Mouse (Mus musculus) CH12.LX (cell line): Measurements from ENCODE around the gene Keap1. TPM values are rescaled to one million over a fixed set of nuclear protein-coding genes. Genes with fewer than 3 reads are reported as not detected.

Experiments used
- DNase-seq: peaks from one replicate; pipeline ENCODE4 v3.0.0-alpha.2; 2013; ENCODE audit errors: extremely low read depth
- H3K27ac ChIP-seq: 2 replicates; pipeline ENCODE4 v1.5.1; 2012; ENCODE audit warnings: low read depth, mild to moderate bottlenecking, control low read depth, moderate library complexity; ENCODE audit not compliant: insufficient read depth
- H3K27me3 ChIP-seq: replicated peaks from 2 replicates; pipeline ENCODE3; 2012; ENCODE audit warnings: inconsistent platforms
- H3K36me3 ChIP-seq, 2 experiments: replicated peaks in 1 of 2; 2 replicates each; pipeline versions ENCODE3 to v1.6.1; 2012; ENCODE audit warnings: inconsistent platforms in 1 of 2, low read length in 1 of 2, mild to moderate bottlenecking in 1 of 2, mixed read lengths in 1 of 2, moderate library complexity in 1 of 2; ENCODE audit not compliant: control insufficient read depth in 1 of 2, insufficient read depth in 1 of 2
- H3K4me1 ChIP-seq, 2 experiments: 2 replicates each; pipeline ENCODE4 v1.6.1; 2012; ENCODE audit warnings: inconsistent platforms in 1 of 2, moderate library complexity in 1 of 2; ENCODE audit not compliant: insufficient read depth in 2 of 2, control insufficient read depth in 1 of 2
- H3K4me2 ChIP-seq: 2 replicates; pipeline ENCODE4 v1.6.1; 2012; ENCODE audit warnings: low read depth, mild to moderate bottlenecking, control low read depth; ENCODE audit not compliant: poor library complexity, insufficient read depth, severe bottlenecking
- H3K4me3 ChIP-seq, 3 experiments: fragments of 150-350 bp in 1 of 3; sonication (generic) in 1 of 3; replicated peaks in 1 of 3; 2 replicates each; pipeline versions ENCODE3 to v1.5.1; 2011 to 2012; ENCODE audit warnings: low read depth in 2 of 3, low read length in 2 of 3, mild to moderate bottlenecking in 2 of 3, moderate library complexity in 2 of 3, control low read depth in 1 of 3, improper control_type of control experiment in 1 of 3, inconsistent platforms in 1 of 3, mixed read lengths in 1 of 3; ENCODE audit not compliant: poor library complexity in 1 of 3
- H3K79me2 ChIP-seq: replicated peaks from 2 replicates; pipeline ENCODE4 v1.6.1; 2012; ENCODE audit warnings: mild to moderate bottlenecking, moderate library complexity; ENCODE audit not compliant: control insufficient read depth, poor library complexity, insufficient read depth, severe bottlenecking; ENCODE audit errors: extremely low read depth
- H3K9ac ChIP-seq: 2 replicates; pipeline ENCODE4 v1.6.1; 2012; ENCODE audit warnings: low read depth, mild to moderate bottlenecking, control low read depth, moderate library complexity; ENCODE audit not compliant: insufficient read depth
- H3K9me3 ChIP-seq: replicated peaks from 2 replicates; pipeline ENCODE3; 2012; ENCODE audit warnings: low read length, inconsistent platforms, mixed read lengths
- BHLHE40 ChIP-seq: IDR thresholded peaks from 2 replicates; pipeline ENCODE4 v1.6.1; 2011; ENCODE audit warnings: mild to moderate bottlenecking, low read depth, low read length, improper control_type of control experiment
- CHD1 ChIP-seq: IDR thresholded peaks from 2 replicates; pipeline ENCODE4 v1.6.1; 2012; ENCODE audit warnings: low read depth, low read length, improper control_type of control experiment, inconsistent platforms
- ELF1 ChIP-seq: IDR thresholded peaks from 2 replicates; pipeline ENCODE4 v1.6.1; 2014; ENCODE audit warnings: low read depth, mild to moderate bottlenecking, inconsistent platforms, low read length, improper control_type of control experiment
- EP300 ChIP-seq: IDR thresholded peaks from 2 replicates; pipeline ENCODE4 v1.6.1; 2011; ENCODE audit warnings: low read length, improper control_type of control experiment
- ETS1 ChIP-seq: conservative IDR thresholded peaks from 2 replicates; pipeline ENCODE4 v1.6.1; 2012; ENCODE audit warnings: low read depth, mild to moderate bottlenecking, inconsistent platforms, low read length, improper control_type of control experiment, moderate library complexity
- HCFC1 ChIP-seq: IDR thresholded peaks from 2 replicates; pipeline ENCODE4 v1.6.1; 2012; ENCODE audit warnings: low read depth, mild to moderate bottlenecking, inconsistent platforms, low read length, improper control_type of control experiment
- IRF4 ChIP-seq: IDR thresholded peaks from 2 replicates; pipeline ENCODE4 v1.6.1; 2014; ENCODE audit warnings: low read depth, mild to moderate bottlenecking, inconsistent platforms, low read length, improper control_type of control experiment
- JUND ChIP-seq: conservative IDR thresholded peaks from 2 replicates; pipeline ENCODE4 v1.6.1; 2011; ENCODE audit warnings: low read depth, low read length, improper control_type of control experiment
- MAX ChIP-seq: IDR thresholded peaks from 2 replicates; pipeline ENCODE4 v1.6.1; 2011; ENCODE audit warnings: low read length, improper control_type of control experiment
- MAZ ChIP-seq: IDR thresholded peaks from 2 replicates; pipeline ENCODE4 v1.6.1; 2012; ENCODE audit warnings: low read depth, mild to moderate bottlenecking, inconsistent platforms, low read length, improper control_type of control experiment, moderate library complexity
- MEF2A ChIP-seq: IDR thresholded peaks from 2 replicates; pipeline ENCODE4 v1.6.1; 2014; ENCODE audit warnings: low read depth, mild to moderate bottlenecking, inconsistent platforms, low read length, improper control_type of control experiment, borderline replicate concordance
- MXI1 ChIP-seq: IDR thresholded peaks from 2 replicates; pipeline ENCODE4 v1.6.1; 2011; ENCODE audit warnings: mild to moderate bottlenecking, low read depth, low read length, improper control_type of control experiment
- MYC ChIP-seq: IDR thresholded peaks from 2 replicates; pipeline ENCODE4 v1.6.1; 2011; ENCODE audit warnings: low read depth, mild to moderate bottlenecking, improper control_type of control experiment, low read length
- NELFE ChIP-seq: IDR thresholded peaks from 2 replicates; pipeline ENCODE4 v1.6.1; 2011; ENCODE audit warnings: low read depth, low read length, improper control_type of control experiment
- NRF1 ChIP-seq: IDR thresholded peaks from 2 replicates; pipeline ENCODE4 v1.6.1; 2014; ENCODE audit warnings: low read depth, mild to moderate bottlenecking, inconsistent platforms, low read length, improper control_type of control experiment, moderate library complexity
- PAX5 ChIP-seq: IDR thresholded peaks from 2 replicates; pipeline ENCODE4 v1.6.1; 2012; ENCODE audit warnings: low read length, inconsistent platforms, mixed read lengths
- POLR2A ChIP-seq: IDR thresholded peaks from 2 replicates; pipeline ENCODE4 v1.6.1; 2011; ENCODE audit warnings: low read depth, mild to moderate bottlenecking, improper control_type of control experiment, low read length
- POLR2AphosphoS2 ChIP-seq: IDR thresholded peaks from 2 replicates; pipeline ENCODE4 v1.6.1; 2011; ENCODE audit warnings: low read depth, low read length, improper control_type of control experiment
- RAD21 ChIP-seq: IDR thresholded peaks from 2 replicates; pipeline ENCODE4 v1.6.1; 2011; ENCODE audit warnings: low read depth, mild to moderate bottlenecking, low read length, improper control_type of control experiment, moderate library complexity
- SIN3A ChIP-seq: IDR thresholded peaks from 2 replicates; pipeline ENCODE4 v1.6.1; 2012; ENCODE audit warnings: low read length, improper control_type of control experiment, inconsistent platforms
- SMC3 ChIP-seq: IDR thresholded peaks from 2 replicates; pipeline ENCODE4 v1.6.1; 2011; ENCODE audit warnings: low read depth, low read length, improper control_type of control experiment
- TBP ChIP-seq: conservative IDR thresholded peaks from 2 replicates; pipeline ENCODE4 v1.6.1; 2011; ENCODE audit warnings: low read depth, low read length, improper control_type of control experiment
- TCF12 ChIP-seq: IDR thresholded peaks from 2 replicates; pipeline ENCODE4 v1.6.1; 2014; ENCODE audit warnings: low read depth, mild to moderate bottlenecking, inconsistent platforms, low read length, improper control_type of control experiment
- UBTF ChIP-seq: IDR thresholded peaks from 2 replicates; pipeline ENCODE4 v1.6.1; 2012; ENCODE audit warnings: low read depth, mild to moderate bottlenecking, inconsistent platforms, low read length, improper control_type of control experiment, moderate library complexity
- USF1 ChIP-seq: IDR thresholded peaks from 2 replicates; pipeline ENCODE4 v1.6.1; 2014; ENCODE audit warnings: low read depth, mild to moderate bottlenecking, inconsistent platforms, low read length, improper control_type of control experiment
- USF2 ChIP-seq: conservative IDR thresholded peaks from 2 replicates; pipeline ENCODE4 v1.6.1; 2011; ENCODE audit warnings: low read depth, low read length, improper control_type of control experiment
- ZC3H11A ChIP-seq: IDR thresholded peaks from 2 replicates; pipeline ENCODE4 v1.6.1; 2012; ENCODE audit warnings: low read depth, mild to moderate bottlenecking, inconsistent platforms, low read length, improper control_type of control experiment
- ZMIZ1 ChIP-seq: IDR thresholded peaks from 2 replicates; pipeline ENCODE4 v1.6.1; 2012; ENCODE audit warnings: low read depth, mild to moderate bottlenecking, inconsistent platforms, low read length, improper control_type of control experiment
- ZNF384 ChIP-seq: IDR thresholded peaks from 2 replicates; pipeline ENCODE4 v1.6.1; 2012; ENCODE audit warnings: low read depth, low read length, improper control_type of control experiment, inconsistent platforms
- dilution Hi-C: fragments of 300-500 bp; cut with MboI; formaldehyde crosslinking; loops from 2 replicates; pipeline ENCODE4 v1.14.3; 2020; ENCODE audit warnings: low sequenced_read_pairs; ENCODE audit not compliant: extremely low pct_unique_long_range_greater_than_20kb, extremely low pct_ligation_motif_present
- in situ Hi-C: fragments of 300-500 bp; cut with MboI; formaldehyde crosslinking; loops from 3 replicates; pipeline ENCODE4 v1.14.3; 2019; ENCODE audit warnings: low sequenced_read_pairs, low pct_ligation_motif_present, low pct_unique_long_range_greater_than_20kb, mixed read lengths
- polyA plus RNA-seq: library from polyadenylated mRNA; unstranded; fragments of >175 nt; gene quantifications from 2 replicates; pipeline ENCODE4 v1.2.1, GENCODE M21; 2012; ENCODE audit warnings: low read depth; ENCODE audit not compliant: insufficient read length
- total RNA-seq, 2 experiments: library from RNA; depleted of rRNA; stranded (reverse); fragments of 300-350 nt in 1 of 2; fragments of >200 nt in 1 of 2; gene quantifications; 2 replicates each; pipeline ENCODE4 v1.2.3; 2012 to 2014

The Keap1 gene
- total and polyA plus RNA-seq, 3 experiments = 18.4 to 41.7 (median 31.2) TPM

DNA sequence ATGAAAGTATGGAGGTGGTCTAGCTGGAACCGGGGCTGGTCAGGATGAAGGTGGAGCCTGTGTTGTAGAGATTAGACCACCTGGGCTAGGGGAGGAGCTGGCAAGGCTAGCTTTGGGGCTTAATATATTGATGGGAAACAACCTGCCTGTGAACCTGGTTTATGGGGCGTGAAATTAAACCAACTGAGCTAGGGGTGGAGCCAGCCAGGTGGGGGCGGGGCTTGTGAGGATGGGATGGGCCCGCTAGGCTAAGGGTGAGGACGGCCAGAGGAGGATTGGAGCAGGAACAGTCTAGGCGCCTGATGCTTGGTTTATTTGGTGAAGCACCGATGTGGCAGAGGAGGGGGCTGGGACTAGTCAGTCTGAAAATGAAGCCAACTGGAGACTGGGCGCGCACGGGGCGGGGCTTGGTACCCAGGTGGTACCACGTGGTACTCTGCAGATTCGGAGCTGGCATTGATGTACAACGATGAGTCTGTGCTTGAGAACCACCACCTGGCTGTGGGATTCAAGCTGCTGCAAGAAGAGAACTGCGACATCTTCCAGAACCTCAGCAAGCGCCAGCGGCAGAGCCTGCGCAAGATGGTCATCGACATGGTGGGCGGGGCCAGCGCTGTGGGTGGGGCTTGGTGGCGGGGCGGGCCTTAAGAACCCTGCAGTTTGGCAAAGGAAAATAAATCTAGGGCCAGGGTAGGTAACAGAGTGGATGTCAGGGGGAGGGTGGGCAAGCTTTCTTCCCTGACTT, 34.5 kb downstream of the Keap1 start:
- DNase-seq = peak; percentile 58
- H3K36me3 ChIP-seq = peaks cover 45 to 73% of the 10 kb centered on the region in 2 experiments
- no peak overlapping the region for H3K9ac ChIP-seq
- H3K27me3 ChIP-seq = no peaks in the 10 kb centered on the region
- peak overlapping the region; percentile 5; the same call in 1 of the 2 replicates for H3K4me2 ChIP-seq
- TF ChIP-seq RAD21 (no peak), UBTF (no peak; the same call in 1 of the 2 replicates), HCFC1 (no peak), ZNF384 (no peak), TBP (no peak), JUND (no peak), SMC3 (no peak), ETS1 (no peak), MAX (no peak), POLR2AphosphoS2 (no peak), NRF1 (no peak), ZMIZ1 (no peak), MXI1 (no peak), CHD1 (no peak), USF1 (no peak), EP300 (no peak), MYC (no peak), ELF1 (no peak), ZC3H11A (no peak), TCF12 (no peak)
- TF ChIP-seq, all 38 proteins: peak for 0
- H3K4me1 ChIP-seq = peaks cover 18 to 60% of the 10 kb centered on the region in 2 experiments
- no peaks in the 10 kb centered on the region for H3K9me3 ChIP-seq
- in situ Hi-C loops = no loop called here
- peak overlapping the region in 1 of 3 experiments; percentile 34 for H3K4me3 ChIP-seq
- peak overlapping the region; percentile 78 for H3K27ac ChIP-seq
- H3K79me2 ChIP-seq = no peaks in the 10 kb centered on the region
- dilution Hi-C loops = no loop called here

DNA sequence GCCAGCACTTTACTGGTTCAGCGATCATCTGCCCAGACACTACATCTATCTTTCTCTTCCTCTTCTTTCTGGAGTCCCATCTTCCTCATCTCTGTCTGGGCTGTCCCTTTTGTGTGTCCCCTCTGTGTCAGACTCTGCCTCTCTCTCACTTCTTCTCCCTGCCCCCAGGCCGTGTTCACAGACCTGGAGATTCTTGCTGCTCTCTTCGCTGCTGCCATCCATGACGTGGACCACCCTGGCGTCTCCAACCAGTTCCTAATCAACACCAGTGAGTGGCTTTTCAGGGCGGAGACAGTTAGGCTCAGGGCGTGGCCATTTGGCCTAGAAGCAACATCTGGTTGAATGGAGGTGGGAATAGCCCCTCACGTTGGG, 35.0 kb downstream of the Keap1 start:
- H3K4me2 ChIP-seq = peak overlapping the region; percentile 5; the same call in 1 of the 2 replicates
- TF ChIP-seq TBP (no peak), MEF2A (no peak), EP300 (peak; percentile 29; the same call in 1 of the 2 replicates), IRF4 (peak; percentile 31; the same call in 1 of the 2 replicates), RAD21 (no peak), MXI1 (no peak), MYC (0 out of 2 replicates have a peak, but pooled peaks have one; percentile 20), ZMIZ1 (no peak), ZNF384 (no peak), USF2 (no peak), ETS1 (0 out of 2 replicates have a peak, but pooled peaks have one; percentile 35), MAZ (no peak), NELFE (no peak), UBTF (no peak), NRF1 (no peak), CHD1 (no peak), PAX5 (peak; percentile 71; the same call in 1 of the 2 replicates), SIN3A (no peak), POLR2A (no peak), BHLHE40 (peak; percentile 27; the same call in 1 of the 2 replicates)
- TF ChIP-seq, all 38 proteins: peak for 6
- Histone ChIP-seq H3K27ac (peak overlapping the region; percentile 78), H3K4me1 (peaks cover 18 to 66% of the 10 kb centered on the region in 2 experiments), H3K9ac (no peak overlapping the region), H3K4me3 (peak overlapping the region in 1 of 3 experiments; percentile 34), H3K27me3 (no peaks in the 10 kb centered on the region), H3K79me2 (no peaks in the 10 kb centered on the region), H3K36me3 (peaks cover 48 to 70% of the 10 kb centered on the region in 2 experiments), H3K9me3 (no peaks in the 10 kb centered on the region)
- dilution Hi-C loops (no loop called here), in situ Hi-C loops (no loop called here)
- DNase-seq = peak; percentile 89
